Mouse (Mus musculus): Measurements from ENCODE around the gene Abcg5. TPM values are rescaled to one million over a fixed set of nuclear protein-coding genes. Genes with fewer than 3 reads are reported as not detected.

Gene Abcg5
- polyA plus RNA-seq, 1 experiment from 2014 or later: 0.57 TPM

- Histone ChIP-seq H3K9ac (no peak overlapping the region), H3K36me3 (ENCODE audit: insufficient read depth) (no peaks in the 10 kb centered on the region), H3K27ac (ENCODE audit: low read depth) (no peak overlapping the region), H3K4me3 (ENCODE audit: low read depth, low read length) (no peak overlapping the region), H3K27me3 (ENCODE audit: insufficient read depth, low read length) (no peaks in the 10 kb centered on the region), H3K4me2 (no peak overlapping the region), H3K9me3 (ENCODE audit: low read depth, low read length) (no peaks in the 10 kb centered on the region), H3K4me1 (ENCODE audit: insufficient read depth) (peaks cover 3% of the 10 kb centered on the region; the same call in 1 of the 2 replicates)
- no peak for ATAC-seq (ENCODE audit: insufficient read depth)
- 15% methylated on average over 5 of the region's 7 CpGs for whole genome bisulfite sequencing
- DNase-seq: no peak
- TF ChIP-seq CTCF (IDR thresholded peaks at IDR 0.05; ENCODE audit: low read depth): no peak
Measured at GRCm38 (mm10) chr17:84645894-84646293, 36.9 kb downstream of the Abcg5 start.

- 31% methylated on average over 9 of the region's 9 CpGs for WGBS
- ATAC-seq (ENCODE audit: insufficient read depth) (no peak), DNase-seq (no peak)
- H3K36me3 ChIP-seq (ENCODE audit: insufficient read depth): no peaks in the 10 kb centered on the region
- no peak overlapping the region for H3K9ac ChIP-seq
- H3K27ac ChIP-seq (ENCODE audit: low read depth): no peak overlapping the region
- H3K27me3 ChIP-seq (ENCODE audit: insufficient read depth, low read length): no peaks in the 10 kb centered on the region
- H3K9me3 ChIP-seq (ENCODE audit: low read depth, low read length): no peaks in the 10 kb centered on the region
- peaks cover 3% of the 10 kb centered on the region; the same call in 1 of the 2 replicates for H3K4me1 ChIP-seq (ENCODE audit: insufficient read depth)
- no peak overlapping the region for H3K4me3 ChIP-seq (ENCODE audit: low read depth, low read length)
- H3K4me2 ChIP-seq: no peak overlapping the region
- TF ChIP-seq CTCF (IDR thresholded peaks at IDR 0.05; ENCODE audit: low read depth): no peak
Measured at GRCm38 (mm10) chr17:84645119-84645518, 37.7 kb downstream of the Abcg5 start.

GRCm38 (mm10) chr17:84644292-84645050, 38.3 kb downstream of the Abcg5 start:
- no peak for DNase-seq
- no peak overlapping the region for H3K27ac ChIP-seq (ENCODE audit: low read depth)
- H3K9ac ChIP-seq: no peak overlapping the region
- no peak overlapping the region for H3K4me3 ChIP-seq (ENCODE audit: low read depth, low read length)
- H3K36me3 ChIP-seq (ENCODE audit: insufficient read depth): no peaks in the 10 kb centered on the region
- 0 out of 2 replicates have a peak, but pooled peaks have one; percentile 42 for ATAC-seq (ENCODE audit: insufficient read depth)
- H3K27me3 ChIP-seq (ENCODE audit: insufficient read depth, low read length): no peaks in the 10 kb centered on the region
- 36% methylated on average over 16 of the region's 16 CpGs for WGBS
- no peaks in the 10 kb centered on the region for H3K4me1 ChIP-seq (ENCODE audit: insufficient read depth)
- H3K4me2 ChIP-seq: no peak overlapping the region
- TF ChIP-seq CTCF (IDR thresholded peaks at IDR 0.05; ENCODE audit: low read depth): no peak
- H3K9me3 ChIP-seq (ENCODE audit: low read depth, low read length): no peaks in the 10 kb centered on the region

GRCm38 (mm10) chr17:84642324-84642723, 40.5 kb downstream of the Abcg5 start:
- 0 out of 2 replicates have a peak, but pooled peaks cover 2% of the 10 kb centered on the region for H3K4me1 ChIP-seq (ENCODE audit: insufficient read depth)
- no peak for ATAC-seq (ENCODE audit: insufficient read depth)
- 78% methylated on average over 9 of the region's 9 CpGs for WGBS

GRCm38 (mm10) chr17:84641893-84642292, 40.9 kb downstream of the Abcg5 start:
- 36% methylated on average over 3 of the region's 3 CpGs for WGBS
- no peak overlapping the region for H3K27ac ChIP-seq (ENCODE audit: low read depth)
- peak; percentile 73 for DNase-seq

More at GRCm38 (mm10) chr17:84642324-84642723, 40.5 kb downstream of the Abcg5 start:
- no peaks in the 10 kb centered on the region for H3K9me3 ChIP-seq (ENCODE audit: low read depth, low read length)
- H3K4me3 ChIP-seq (ENCODE audit: low read depth, low read length): no peak overlapping the region
- H3K4me2 ChIP-seq: no peak overlapping the region
- no peak overlapping the region for H3K9ac ChIP-seq
- no peak for DNase-seq
- H3K27me3 ChIP-seq (ENCODE audit: insufficient read depth, low read length): no peaks in the 10 kb centered on the region
- H3K27ac ChIP-seq (ENCODE audit: low read depth): no peak overlapping the region
- no peak for TF ChIP-seq CTCF (IDR thresholded peaks at IDR 0.05; ENCODE audit: low read depth)
- H3K36me3 ChIP-seq (ENCODE audit: insufficient read depth): no peaks in the 10 kb centered on the region

GRCm38 (mm10) chr17:84639796-84640378, 42.9 kb downstream of the Abcg5 start:
- DNase-seq: no peak
- WGBS: 71% methylated on average over 10 of the region's 10 CpGs
- Histone ChIP-seq H3K9me3 (ENCODE audit: low read depth, low read length) (no peaks in the 10 kb centered on the region), H3K4me1 (ENCODE audit: insufficient read depth) (0 out of 2 replicates have a peak, but pooled peaks cover 2% of the 10 kb centered on the region), H3K27ac (ENCODE audit: low read depth) (no peak overlapping the region), H3K4me3 (ENCODE audit: low read depth, low read length) (no peak overlapping the region), H3K9ac (no peak overlapping the region), H3K36me3 (ENCODE audit: insufficient read depth) (no peaks in the 10 kb centered on the region), H3K27me3 (ENCODE audit: insufficient read depth, low read length) (no peaks in the 10 kb centered on the region), H3K4me2 (no peak overlapping the region)
- no peak for ATAC-seq (ENCODE audit: insufficient read depth)
- TF ChIP-seq CTCF (IDR thresholded peaks at IDR 0.05; ENCODE audit: low read depth): no peak

More at GRCm38 (mm10) chr17:84641893-84642292, 40.9 kb downstream of the Abcg5 start:
- Histone ChIP-seq H3K9me3 (ENCODE audit: low read depth, low read length) (no peaks in the 10 kb centered on the region), H3K4me3 (ENCODE audit: low read depth, low read length) (no peak overlapping the region), H3K27me3 (ENCODE audit: insufficient read depth, low read length) (no peaks in the 10 kb centered on the region), H3K36me3 (ENCODE audit: insufficient read depth) (no peaks in the 10 kb centered on the region), H3K9ac (no peak overlapping the region), H3K4me1 (ENCODE audit: insufficient read depth) (0 out of 2 replicates have a peak, but pooled peaks cover 2% of the 10 kb centered on the region), H3K4me2 (no peak overlapping the region)
- peak; percentile 75 for TF ChIP-seq CTCF (IDR thresholded peaks at IDR 0.05; ENCODE audit: low read depth)
- ATAC-seq (ENCODE audit: insufficient read depth): no peak

GRCm38 (mm10) chr17:84637971-84638370, 44.8 kb downstream of the Abcg5 start:
- no peak overlapping the region for H3K27ac ChIP-seq (ENCODE audit: low read depth)
- H3K36me3 ChIP-seq (ENCODE audit: insufficient read depth): no peaks in the 10 kb centered on the region
- H3K4me1 ChIP-seq (ENCODE audit: insufficient read depth): 0 out of 2 replicates have a peak, but pooled peaks cover 2% of the 10 kb centered on the region
- ATAC-seq (ENCODE audit: insufficient read depth): no peak
- 87% methylated on average over 6 of the region's 6 CpGs for WGBS
- no peak overlapping the region for H3K9ac ChIP-seq
- no peak for DNase-seq
- no peaks in the 10 kb centered on the region for H3K27me3 ChIP-seq (ENCODE audit: insufficient read depth, low read length)
- H3K4me3 ChIP-seq (ENCODE audit: low read depth, low read length): no peak overlapping the region
- no peak for TF ChIP-seq CTCF (IDR thresholded peaks at IDR 0.05; ENCODE audit: low read depth)
- H3K9me3 ChIP-seq (ENCODE audit: low read depth, low read length): no peaks in the 10 kb centered on the region
- no peak overlapping the region for H3K4me2 ChIP-seq
